Mouse (Mus musculus): ENCODE data around the gene Polr2e.
A peak's percentile ranks its signal among the peaks of the same experiment; 100 is the strongest.

GRCm38 (mm10) chr10:80033511-80034391, 5.8 kb downstream of the Polr2e start:
- TF ChIP-seq POLR2A (IDR thresholded peaks at IDR 0.05; ENCODE audit: low read depth, low read length) (no peak), CTCF (IDR thresholded peaks at IDR 0.05; ENCODE audit: borderline replicate concordance, insufficient read depth, low read length) (0 out of 2 replicates have a peak, but pooled peaks have one; percentile 7)
